Mouse (Mus musculus) forebrain, embryonic 14.5 days (tissue): ENCODE measurements around the gene Cep170b. TPM values are rescaled to one million over a fixed set of nuclear protein-coding genes. Genes with fewer than 3 reads are reported as not detected.

Source experiments
- ATAC-seq: fragments of 200-750 bp; cut with Nextera tagmentation; 2 replicates; pipeline ENCODE4 v1.8.0; 2017; ENCODE audit warnings: mild to moderate bottlenecking, moderate library complexity
- DNase-seq: peaks from one replicate; pipeline ENCODE4 v3.0.0-alpha.2; 2015; ENCODE audit warnings: low spot score
- H3K27ac ChIP-seq: fragments of 300-500 bp; sonication (generic); 2 replicates; pipeline ENCODE4 v1.5.1; 2014; ENCODE audit warnings: low read depth, mild to moderate bottlenecking, control low read depth, low read length, moderate library complexity
- H3K27me3 ChIP-seq: fragments of 300-500 bp; sonication (generic); replicated peaks from 2 replicates; pipeline ENCODE4 v1.6.1; 2014; ENCODE audit warnings: low read length, control low read depth, mixed read lengths; ENCODE audit not compliant: control insufficient read depth, insufficient read depth
- H3K36me3 ChIP-seq: fragments of 300-500 bp; sonication (generic); 2 replicates; pipeline ENCODE4 v1.6.1; 2014; ENCODE audit warnings: low read length, control low read depth; ENCODE audit not compliant: control insufficient read depth, insufficient read depth
- H3K4me1 ChIP-seq: fragments of 300-500 bp; sonication (generic); 2 replicates; pipeline ENCODE4 v1.6.1; 2014; ENCODE audit warnings: antibody characterized with exemption, low read length, control low read depth; ENCODE audit not compliant: control insufficient read depth, insufficient read depth
- H3K4me2 ChIP-seq: fragments of 300-500 bp; sonication (generic); 2 replicates; pipeline ENCODE4 v1.6.1; 2014; ENCODE audit warnings: mild to moderate bottlenecking, control low read depth, low read length
- H3K4me3 ChIP-seq: fragments of 300-500 bp; sonication (generic); 2 replicates; pipeline ENCODE4 v1.5.1; 2014; ENCODE audit warnings: low read depth, low read length, control low read depth
- H3K9ac ChIP-seq: fragments of 300-500 bp; sonication (generic); 2 replicates; pipeline ENCODE4 v1.6.1; 2014; ENCODE audit warnings: mild to moderate bottlenecking, low read length, control low read depth, moderate library complexity
- H3K9me3 ChIP-seq: fragments of 300-500 bp; sonication (generic); replicated peaks from 2 replicates; pipeline ENCODE4 v1.6.1; 2016; ENCODE audit warnings: low read length, control low read depth, mixed read lengths; ENCODE audit not compliant: control insufficient read depth
- WGBS: fragments of 180-500 bp; shearing (Covaris S2); extraction: QIAGEN DNeasy Blood & Tissue Kit; methylation state at CpG from one replicate; pipeline ENCODE4 v1.1.7; 2014; 5-methylcytosine and 5-hydroxymethylcytosine counted together
- polyA plus RNA-seq: library from polyadenylated mRNA; unstranded; fragments of >200 nt; fragmentation: Nextera tagmentation; extraction: Ambion mirVana; gene quantifications from 2 replicates; pipeline ENCODE4 v1.2.1, GENCODE M21; 2014

Gene Cep170b
- polyA plus RNA-seq, 1 experiment from 2014 or later = 10.3 TPM

DNA sequence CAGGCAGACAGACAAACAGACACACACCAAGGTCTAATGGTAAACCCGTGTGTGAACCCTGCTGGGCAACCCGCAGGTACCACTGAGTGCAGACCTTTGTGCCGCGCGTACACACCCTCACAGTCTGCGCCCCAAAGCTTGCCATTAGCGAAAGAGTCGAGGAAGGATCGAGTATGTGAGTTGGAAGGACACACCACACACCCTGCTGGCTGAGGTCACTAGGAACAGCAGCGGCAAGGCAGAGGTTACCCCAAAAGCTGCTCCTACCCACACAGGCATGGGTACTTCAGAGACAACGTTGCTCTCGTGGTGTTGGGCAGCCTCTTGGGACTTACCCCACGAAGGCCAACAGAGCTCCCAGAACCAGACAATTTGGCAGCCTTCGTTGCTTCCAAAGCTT lies 52.1 kb downstream of the Cep170b start:
- H3K4me3 ChIP-seq = no peak overlapping the region
- H3K27me3 ChIP-seq = no peaks in the 10 kb centered on the region
- WGBS = 92% methylated on average over 14 of the region's 14 CpGs
- H3K4me2 ChIP-seq = no peak overlapping the region
- ATAC-seq = no peak
- DNase-seq = no peak
- no peaks in the 10 kb centered on the region for H3K4me1 ChIP-seq
- H3K9ac ChIP-seq = no peak overlapping the region
- no peaks in the 10 kb centered on the region for H3K9me3 ChIP-seq
- no peaks in the 10 kb centered on the region for H3K36me3 ChIP-seq
- no peak overlapping the region for H3K27ac ChIP-seq

GRCm38 (mm10) chr12:112773366-112773765 lies 53.1 kb downstream of the Cep170b start:
- DNase-seq = no peak
- no peaks in the 10 kb centered on the region for H3K9me3 ChIP-seq
- no peak overlapping the region for H3K4me2 ChIP-seq
- no peaks in the 10 kb centered on the region for H3K36me3 ChIP-seq
- no peak overlapping the region for H3K4me3 ChIP-seq
- no peak overlapping the region for H3K27ac ChIP-seq
- no peak overlapping the region for H3K9ac ChIP-seq
- no peaks in the 10 kb centered on the region for H3K27me3 ChIP-seq
- no peak for ATAC-seq
- 44% methylated on average over 9 of the region's 9 CpGs for WGBS
- H3K4me1 ChIP-seq = no peaks in the 10 kb centered on the region

GRCm38 (mm10) chr12:112774026-112774425 lies 53.8 kb downstream of the Cep170b start:
- H3K4me2 ChIP-seq = no peak overlapping the region
- no peaks in the 10 kb centered on the region for H3K36me3 ChIP-seq
- 90% methylated on average over 6 of the region's 6 CpGs for WGBS
- no peak overlapping the region for H3K27ac ChIP-seq
- H3K27me3 ChIP-seq = no peaks in the 10 kb centered on the region
- H3K9me3 ChIP-seq = no peaks in the 10 kb centered on the region
- H3K4me3 ChIP-seq = no peak overlapping the region
- ATAC-seq (no peak), DNase-seq (no peak)
- no peak overlapping the region for H3K9ac ChIP-seq
- no peaks in the 10 kb centered on the region for H3K4me1 ChIP-seq

- WGBS = 96% methylated on average over 10 of the region's 10 CpGs
- Histone ChIP-seq H3K9me3 (no peaks in the 10 kb centered on the region), H3K27me3 (no peaks in the 10 kb centered on the region), H3K4me3 (no peak overlapping the region), H3K27ac (no peak overlapping the region), H3K9ac (no peak overlapping the region), H3K4me1 (no peaks in the 10 kb centered on the region), H3K4me2 (no peak overlapping the region), H3K36me3 (no peaks in the 10 kb centered on the region)
- ATAC-seq (no peak), DNase-seq (no peak)
These were observed 54.2 kb downstream of the Cep170b start for GRCm38 (mm10) chr12:112774481-112774880.

DNA sequence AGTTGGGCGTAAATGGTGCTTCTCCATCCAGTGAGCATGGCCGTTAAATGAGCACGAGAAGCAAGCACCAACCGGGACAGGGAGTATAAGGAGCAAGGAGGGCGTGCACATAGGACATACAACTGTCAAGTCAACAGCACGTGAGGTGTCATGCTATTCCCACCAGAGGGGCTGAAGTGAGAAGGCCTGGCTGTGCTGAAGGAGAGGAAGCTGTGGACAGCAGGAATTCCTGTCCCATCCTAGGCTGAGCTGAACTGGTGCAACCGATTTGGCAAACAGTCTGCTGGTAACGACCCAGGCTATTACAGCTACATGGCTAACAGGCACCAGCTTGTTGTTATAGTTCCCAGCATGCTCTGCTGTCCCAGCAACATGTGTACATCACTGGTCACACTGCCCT lies 70.8 kb downstream of the Cep170b start:
- H3K27me3 ChIP-seq = no peaks in the 10 kb centered on the region
- no peak for ATAC-seq
- H3K4me2 ChIP-seq = no peak overlapping the region
- no peak overlapping the region for H3K27ac ChIP-seq
- peaks cover 3% of the 10 kb centered on the region; the same call in 1 of the 2 replicates for H3K4me1 ChIP-seq
- no peaks in the 10 kb centered on the region for H3K9me3 ChIP-seq
- DNase-seq = no peak
- WGBS = 78% methylated on average over 8 of the region's 8 CpGs
- no peak overlapping the region for H3K9ac ChIP-seq
- no peaks in the 10 kb centered on the region for H3K36me3 ChIP-seq
- H3K4me3 ChIP-seq = no peak overlapping the region

GRCm38 (mm10) chr12:112793601-112794355 lies 73.5 kb downstream of the Cep170b start:
- DNase-seq (no peak), ATAC-seq (no peak)
- WGBS = 70% methylated on average over 13 of the region's 13 CpGs
- H3K9me3 ChIP-seq = no peaks in the 10 kb centered on the region
- H3K4me2 ChIP-seq = no peak overlapping the region
- H3K9ac ChIP-seq = 0 out of 2 replicates have a peak overlapping the region, but pooled peaks have one; percentile 8
- H3K4me1 ChIP-seq = peaks cover 3% of the 10 kb centered on the region; the same call in 1 of the 2 replicates
- no peaks in the 10 kb centered on the region; the same call in 1 of the 2 replicates for H3K27me3 ChIP-seq
- no peak overlapping the region for H3K27ac ChIP-seq
- no peaks in the 10 kb centered on the region for H3K36me3 ChIP-seq
- H3K4me3 ChIP-seq = no peak overlapping the region

GRCm38 (mm10) chr12:112794356-112794816 lies 74.1 kb downstream of the Cep170b start:
- Histone ChIP-seq H3K27ac (no peak overlapping the region), H3K9me3 (no peaks in the 10 kb centered on the region), H3K4me2 (no peak overlapping the region), H3K27me3 (no peaks in the 10 kb centered on the region; the same call in 1 of the 2 replicates), H3K4me1 (peaks cover 3% of the 10 kb centered on the region; the same call in 1 of the 2 replicates), H3K9ac (no peak overlapping the region), H3K36me3 (no peaks in the 10 kb centered on the region), H3K4me3 (no peak overlapping the region)
- 32% methylated on average over 7 of the region's 7 CpGs for WGBS
- ATAC-seq = no peak
- no peak for DNase-seq

- no peak for ATAC-seq
- Histone ChIP-seq H3K36me3 (no peaks in the 10 kb centered on the region), H3K4me2 (no peak overlapping the region), H3K9ac (no peak overlapping the region), H3K4me1 (peaks cover 3% of the 10 kb centered on the region; the same call in 1 of the 2 replicates), H3K27me3 (no peaks in the 10 kb centered on the region; the same call in 1 of the 2 replicates), H3K27ac (no peak overlapping the region), H3K9me3 (no peaks in the 10 kb centered on the region), H3K4me3 (no peak overlapping the region)
- 83% methylated on average over 5 of the region's 5 CpGs for WGBS
- no peak for DNase-seq
These were observed 74.7 kb downstream of the Cep170b start for GRCm38 (mm10) chr12:112794998-112795397.

DNA sequence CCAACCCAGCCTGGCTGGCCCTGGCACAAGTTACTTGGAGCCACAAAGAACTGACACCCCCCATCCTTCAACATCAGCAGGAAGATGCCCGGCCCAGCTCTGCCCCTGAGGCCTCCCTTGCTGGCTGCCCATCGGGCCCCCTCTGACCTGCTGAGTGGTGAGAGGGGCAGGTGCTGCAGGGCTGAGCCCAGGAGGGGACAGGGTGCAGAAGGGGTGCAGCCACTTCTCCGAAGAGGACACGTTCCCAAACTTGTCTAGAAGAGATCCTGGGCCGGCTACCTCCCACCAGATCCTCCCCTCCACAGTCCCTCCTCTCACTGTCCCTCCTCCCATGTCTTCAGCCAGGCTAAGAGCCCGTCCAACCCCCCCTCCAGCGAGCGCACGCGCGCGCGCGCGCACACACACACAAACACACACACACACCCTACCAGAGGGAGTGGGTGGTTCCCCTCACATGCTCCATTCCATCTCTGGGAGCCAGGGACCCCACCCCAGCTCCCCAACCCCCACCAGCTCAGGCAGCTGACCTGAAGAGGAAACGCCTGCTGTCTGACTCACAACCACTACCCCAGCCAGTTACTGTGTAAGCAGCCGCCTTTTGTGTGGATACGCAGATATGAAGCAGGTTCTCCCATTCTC lies 75.3 kb downstream of the Cep170b start:
- 71% methylated on average over 18 of the region's 18 CpGs for WGBS
- no peak for ATAC-seq

More for the DNA sequence above, 75.3 kb downstream of the Cep170b start:
- peaks cover under 1% of the 10 kb centered on the region; the same call in 1 of the 2 replicates for H3K27me3 ChIP-seq
- no peak for DNase-seq
- no peak overlapping the region for H3K9ac ChIP-seq
- no peak overlapping the region for H3K4me3 ChIP-seq
- H3K4me1 ChIP-seq = peaks cover 3% of the 10 kb centered on the region; the same call in 1 of the 2 replicates
- no peak overlapping the region for H3K27ac ChIP-seq
- no peaks in the 10 kb centered on the region for H3K9me3 ChIP-seq
- H3K36me3 ChIP-seq = no peaks in the 10 kb centered on the region
- no peak overlapping the region for H3K4me2 ChIP-seq
